Mouse (Mus musculus) lung, embryonic 15.5 days (tissue): ENCODE results near the gene Abhd10. TPM values are rescaled to one million over a fixed set of nuclear protein-coding genes. Genes with fewer than 3 reads are reported as not detected.

ENCODE experiments used
- ATAC-seq: fragments of 200-750 bp; cut with Nextera tagmentation; 2 replicates; pipeline ENCODE4 v1.8.0; 2017; ENCODE audit warnings: moderate number of reproducible peaks, borderline replicate concordance; ENCODE audit not compliant: low FRiP score, low TSS enrichment; ENCODE audit errors: extremely low read depth
- H3K27ac ChIP-seq: fragments of 300-500 bp; sonication (generic); 2 replicates; pipeline ENCODE4 v1.5.1; 2015; ENCODE audit warnings: moderate library complexity, mild to moderate bottlenecking, inconsistent platforms
- H3K27me3 ChIP-seq: fragments of 300-500 bp; sonication (generic); 2 replicates; pipeline ENCODE4 v1.6.1; 2015; ENCODE audit warnings: inconsistent platforms
- H3K36me3 ChIP-seq: fragments of 300-500 bp; sonication (generic); 2 replicates; pipeline ENCODE4 v1.6.1; 2015; ENCODE audit warnings: inconsistent platforms
- H3K4me1 ChIP-seq: fragments of 300-500 bp; sonication (generic); 2 replicates; pipeline ENCODE4 v1.6.1; 2015; ENCODE audit warnings: inconsistent platforms
- H3K4me2 ChIP-seq: fragments of 300-500 bp; sonication (generic); 2 replicates; pipeline ENCODE4 v1.6.1; 2015; ENCODE audit warnings: inconsistent platforms, mild to moderate bottlenecking, moderate library complexity
- H3K4me3 ChIP-seq: fragments of 300-500 bp; sonication (generic); 2 replicates; pipeline ENCODE4 v1.5.1; 2015; ENCODE audit warnings: mild to moderate bottlenecking, inconsistent platforms
- H3K9ac ChIP-seq: fragments of 300-500 bp; sonication (generic); 2 replicates; pipeline ENCODE4 v1.6.1; 2015; ENCODE audit warnings: inconsistent platforms
- H3K9me3 ChIP-seq: fragments of 300-500 bp; sonication (generic); 2 replicates; pipeline ENCODE4 v1.6.1; 2016; ENCODE audit warnings: inconsistent platforms
- WGBS: fragments of 180-500 bp; shearing (Covaris S2); methylation state at CpG from one replicate; pipeline ENCODE4 v1.1.7; 2015; 5-methylcytosine and 5-hydroxymethylcytosine counted together
- polyA plus RNA-seq: library from polyadenylated mRNA; unstranded; fragments of >200 nt; fragmentation: Nextera tagmentation; extraction: Ambion mirVana; gene quantifications from 2 replicates; pipeline ENCODE4 v1.2.1, GENCODE M21; 2015

Abhd10 gene
- polyA plus RNA-seq, 1 experiment from 2014 or later = 36.3 TPM

- Histone ChIP-seq H3K9me3 (no peaks in the 10 kb centered on the region), H3K27me3 (no peaks in the 10 kb centered on the region), H3K4me2 (no peak overlapping the region), H3K9ac (no peak overlapping the region), H3K4me1 (no peaks in the 10 kb centered on the region), H3K36me3 (no peaks in the 10 kb centered on the region), H3K27ac (no peak overlapping the region), H3K4me3 (no peak overlapping the region)
- 69% methylated on average over 9 of the region's 9 CpGs for WGBS
- ATAC-seq = no peak
Measured at GRCm38 (mm10) chr16:45695445-45696160, 47.2 kb downstream of the Abhd10 start.

DNA sequence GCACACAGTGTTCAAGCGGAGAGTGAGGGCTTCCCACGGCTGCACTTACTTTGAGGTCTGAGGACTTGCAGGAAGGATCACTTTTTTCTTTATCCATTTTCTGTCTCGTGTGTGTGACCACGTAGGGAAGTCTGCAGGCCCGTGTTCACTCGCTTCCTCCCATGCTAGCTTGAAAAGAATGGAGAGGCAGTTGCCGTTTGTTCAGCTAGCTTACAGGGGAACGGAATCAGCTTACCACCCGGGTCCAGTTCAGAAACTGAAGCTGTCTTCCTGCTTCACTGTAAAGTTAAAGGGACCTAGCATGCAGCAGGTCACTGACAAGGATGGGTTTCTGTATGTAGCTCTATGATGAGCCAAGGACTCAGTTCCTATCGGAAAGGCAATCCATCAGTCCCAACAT lies 49.2 kb downstream of the Abhd10 start, which contains the start of gene Tmprss7:
TSS of gene Tmprss7 (minus strand) at position 101 of the 400 bp plus-strand sequence.
- Histone ChIP-seq H3K4me3 (no peak within 1 kb of the TSS), H3K4me1 (no peaks in the 10 kb centered on the region; the same call in 1 of the 2 replicates), H3K9ac (no peak within 1 kb of the TSS), H3K27me3 (no peaks in the 10 kb centered on the region), H3K27ac (no peak within 1 kb of the TSS), H3K36me3 (no peaks in the 10 kb centered on the region), H3K9me3 (no peaks in the 10 kb centered on the region), H3K4me2 (no peak within 1 kb of the TSS)
- WGBS = 67% methylated on average over 10 of the region's 10 CpGs
- ATAC-seq = no peak

GRCm38 (mm10) chr16:45692851-45693250 lies 49.9 kb downstream of the Abhd10 start:
- H3K4me1 ChIP-seq = no peaks in the 10 kb centered on the region; the same call in 1 of the 2 replicates
- H3K9me3 ChIP-seq = no peaks in the 10 kb centered on the region
- no peak overlapping the region for H3K9ac ChIP-seq
- no peak overlapping the region for H3K27ac ChIP-seq
- no peak overlapping the region for H3K4me3 ChIP-seq
- WGBS = 73% methylated on average over 3 of the region's 3 CpGs
- H3K27me3 ChIP-seq = no peaks in the 10 kb centered on the region
- no peaks in the 10 kb centered on the region for H3K36me3 ChIP-seq
- H3K4me2 ChIP-seq = no peak overlapping the region
- ATAC-seq = no peak

DNA sequence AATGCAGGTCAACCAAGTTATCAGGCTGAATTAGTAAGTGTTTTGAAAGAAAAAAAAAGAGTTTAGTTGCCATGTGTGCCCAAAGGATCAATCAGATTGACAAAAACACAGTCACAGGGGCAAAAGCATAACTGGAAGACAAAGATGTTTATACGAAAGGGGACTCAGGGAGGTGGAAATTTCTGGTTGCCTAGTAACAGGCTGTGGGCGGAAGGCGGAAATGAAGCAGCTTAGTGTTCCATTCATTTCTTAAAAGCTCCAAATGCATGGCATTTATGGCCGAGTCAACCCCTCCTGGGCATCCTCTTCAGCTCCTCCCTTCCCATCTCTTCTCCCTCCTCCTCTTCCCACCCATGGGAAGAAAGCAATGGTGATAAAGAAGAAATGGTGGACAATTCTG lies 52.6 kb downstream of the Abhd10 start:
- Histone ChIP-seq H3K9me3 (no peaks in the 10 kb centered on the region), H3K27ac (no peak overlapping the region), H3K36me3 (no peaks in the 10 kb centered on the region), H3K4me3 (no peak overlapping the region), H3K9ac (no peak overlapping the region), H3K27me3 (no peaks in the 10 kb centered on the region), H3K4me2 (no peak overlapping the region), H3K4me1 (no peaks in the 10 kb centered on the region; the same call in 1 of the 2 replicates)
- no peak for ATAC-seq
- 17% methylated on average over 4 of the region's 4 CpGs for WGBS

DNA sequence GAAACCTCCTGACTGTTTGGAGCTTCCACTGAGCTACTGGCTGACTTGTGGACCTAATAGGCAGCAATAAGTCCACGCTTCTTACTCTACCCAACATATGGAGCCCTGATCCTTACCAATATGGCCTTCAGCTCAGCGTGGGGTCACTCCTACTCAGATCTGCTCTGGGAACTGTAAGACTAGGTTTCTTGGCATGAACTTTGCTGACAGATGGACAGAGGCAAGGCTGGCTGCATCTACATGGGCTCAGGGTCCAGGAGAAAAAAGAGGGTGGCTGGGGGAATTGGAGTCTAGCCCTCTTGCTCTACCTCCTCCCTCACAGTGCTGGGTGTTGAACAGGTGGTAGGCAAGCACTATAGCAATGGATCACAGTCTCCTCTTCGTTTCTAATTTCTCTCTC lies 55.9 kb downstream of the Abhd10 start:
- Histone ChIP-seq H3K27ac (no peak overlapping the region), H3K4me2 (no peak overlapping the region), H3K4me3 (no peak overlapping the region), H3K9ac (no peak overlapping the region), H3K4me1 (no peaks in the 10 kb centered on the region; the same call in 1 of the 2 replicates), H3K36me3 (no peaks in the 10 kb centered on the region), H3K27me3 (no peaks in the 10 kb centered on the region), H3K9me3 (no peaks in the 10 kb centered on the region)
- ATAC-seq = no peak
- WGBS = 80% methylated on average over 3 of the region's 3 CpGs

DNA sequence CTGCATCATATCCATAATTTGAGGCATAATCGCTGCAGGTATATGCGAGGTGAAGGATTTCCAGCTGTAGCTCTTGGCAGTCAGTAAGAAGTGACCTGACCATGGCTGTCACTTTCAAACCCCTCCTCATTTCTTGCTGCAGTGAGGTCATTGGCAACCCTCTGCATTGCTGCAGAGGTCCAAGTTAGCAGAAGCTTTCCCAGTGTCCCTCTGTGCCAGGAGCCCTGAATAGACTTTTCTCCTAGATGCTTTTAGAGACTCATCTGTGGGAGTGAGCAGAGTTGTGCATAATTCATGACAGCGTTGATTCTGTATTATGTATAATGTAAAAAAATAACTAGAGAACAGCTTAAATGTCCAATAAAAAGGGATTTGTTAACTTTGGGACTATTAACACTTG lies 57.5 kb downstream of the Abhd10 start:
- no peak for ATAC-seq
- no peaks in the 10 kb centered on the region; the same call in 1 of the 2 replicates for H3K4me1 ChIP-seq
- no peaks in the 10 kb centered on the region for H3K27me3 ChIP-seq

GRCm38 (mm10) chr16:45684815-45685214 lies 57.9 kb downstream of the Abhd10 start:
- H3K27ac ChIP-seq = no peak overlapping the region
- 11% methylated on average over 8 of the region's 8 CpGs for WGBS
- no peaks in the 10 kb centered on the region for H3K27me3 ChIP-seq
- H3K36me3 ChIP-seq = no peaks in the 10 kb centered on the region
- no peak for ATAC-seq
- no peak overlapping the region for H3K9ac ChIP-seq
- no peak overlapping the region for H3K4me3 ChIP-seq
- no peaks in the 10 kb centered on the region for H3K4me1 ChIP-seq
- H3K4me2 ChIP-seq = no peak overlapping the region
- no peaks in the 10 kb centered on the region for H3K9me3 ChIP-seq

More for the DNA sequence above, 57.5 kb downstream of the Abhd10 start:
- WGBS = 70% methylated on average over 3 of the region's 3 CpGs
- Histone ChIP-seq H3K9ac (no peak overlapping the region), H3K9me3 (no peaks in the 10 kb centered on the region), H3K4me2 (no peak overlapping the region), H3K4me3 (no peak overlapping the region), H3K27ac (no peak overlapping the region), H3K36me3 (no peaks in the 10 kb centered on the region)

Other genes with a start within 250 kb of the Abhd10 start
- gene Gm609, start 250.0 kb downstream of the Abhd10 start, polyA plus RNA-seq = not detected in 2 replicates
- not detected in 2 replicates for gene Gm17783, start 210.9 kb downstream of the Abhd10 start, polyA plus RNA-seq
- gene Slc9c1, start 207.6 kb downstream of the Abhd10 start, polyA plus RNA-seq = not detected in 2 replicates
- gene Gcsam, start 132.6 kb downstream of the Abhd10 start, polyA plus RNA-seq = 0.10 and 0.40 TPM in 2 replicates
- 0.43 and 0.55 TPM in 2 replicates for gene BC016579, start 88.9 kb downstream of the Abhd10 start, polyA plus RNA-seq
- 0.10 TPM in 1 of 2 replicates, not detected in the other for gene Tmprss7, start 49.3 kb downstream of the Abhd10 start, polyA plus RNA-seq
- 3.9 and 4.9 TPM in 2 replicates for gene Tagln3, start 18.3 kb downstream of the Abhd10 start, polyA plus RNA-seq
- gene Phldb2, start 210.6 kb upstream of the Abhd10 start, polyA plus RNA-seq = 54.9 and 58.9 TPM in 2 replicates